Mouse (Mus musculus) liver, embryonic 15.5 days (tissue): Measurements from ENCODE around the gene Eps8. TPM values are rescaled to one million over a fixed set of nuclear protein-coding genes. Genes with fewer than 3 reads are reported as not detected.

ENCODE experiments used
- ATAC-seq: fragments of 200-750 bp; cut with Nextera tagmentation; 2 replicates; pipeline ENCODE4 v1.8.0; 2017; ENCODE audit warnings: moderate number of reproducible peaks, mild to moderate bottlenecking, moderate library complexity; ENCODE audit not compliant: insufficient read depth
- H3K27ac ChIP-seq: fragments of 300-500 bp; sonication (generic); replicated peaks from 2 replicates; pipeline ENCODE4 v1.5.1; 2015; ENCODE audit warnings: mild to moderate bottlenecking, inconsistent platforms
- H3K27me3 ChIP-seq: fragments of 300-500 bp; sonication (generic); 2 replicates; pipeline ENCODE4 v1.6.1; 2015; ENCODE audit warnings: mild to moderate bottlenecking, inconsistent platforms
- H3K36me3 ChIP-seq: fragments of 300-500 bp; sonication (generic); replicated peaks from 2 replicates; pipeline ENCODE4 v1.6.1; 2015; ENCODE audit warnings: moderate library complexity, mild to moderate bottlenecking, inconsistent platforms
- H3K4me1 ChIP-seq: fragments of 300-500 bp; sonication (generic); replicated peaks from 2 replicates; pipeline ENCODE4 v1.6.1; 2015; ENCODE audit warnings: inconsistent platforms
- H3K4me2 ChIP-seq: fragments of 300-500 bp; sonication (generic); 2 replicates; pipeline ENCODE4 v1.6.1; 2015; ENCODE audit warnings: moderate library complexity, mild to moderate bottlenecking, inconsistent platforms
- H3K4me3 ChIP-seq: fragments of 300-500 bp; sonication (generic); replicated peaks from 2 replicates; pipeline ENCODE4 v1.5.1; 2015; ENCODE audit warnings: mild to moderate bottlenecking, inconsistent platforms
- H3K9ac ChIP-seq: fragments of 300-500 bp; sonication (generic); 2 replicates; pipeline ENCODE4 v1.6.1; 2015; ENCODE audit warnings: moderate library complexity, mild to moderate bottlenecking, inconsistent platforms
- H3K9me3 ChIP-seq: fragments of 300-500 bp; sonication (generic); replicated peaks from 2 replicates; pipeline ENCODE4 v1.6.1; 2016; ENCODE audit warnings: inconsistent platforms
- WGBS: fragments of 180-500 bp; shearing (Covaris S2); methylation state at CpG from one replicate; pipeline ENCODE4 v1.1.7; 2015; ENCODE audit warnings: mixed read lengths; ENCODE audit not compliant: insufficient replicate concordance; 5-methylcytosine and 5-hydroxymethylcytosine counted together
- polyA plus RNA-seq: library from polyadenylated mRNA; unstranded; fragments of >200 nt; fragmentation: Nextera tagmentation; extraction: Ambion mirVana; gene quantifications from 2 replicates; pipeline ENCODE4 v1.2.1, GENCODE M21; 2015

Gene Eps8
- polyA plus RNA-seq, 1 experiment from 2014 or later, result 2.5 TPM

DNA sequence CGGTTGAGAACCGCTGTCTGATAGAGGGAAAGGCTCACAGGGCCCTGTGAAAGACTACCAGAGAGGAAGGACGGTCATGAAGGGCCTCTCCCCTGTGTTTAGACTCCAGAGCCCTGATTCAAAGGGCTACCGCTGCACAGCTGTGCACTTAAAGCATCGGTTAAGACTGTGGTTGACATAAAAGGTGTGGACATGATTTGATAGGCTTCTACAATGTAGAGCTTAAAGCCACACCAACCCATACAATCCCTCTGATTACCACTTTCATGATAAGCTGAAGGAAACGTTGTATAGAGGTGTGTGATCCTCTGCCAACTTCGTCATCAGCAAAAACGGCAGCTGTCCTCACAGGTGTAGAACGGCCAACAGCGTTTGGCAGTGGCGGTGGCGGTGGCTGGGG lies 211.6 kb downstream of the Eps8 start:
- no peak overlapping the region for H3K9ac ChIP-seq
- WGBS, result 71% methylated on average over 12 of the region's 12 CpGs
- H3K27me3 ChIP-seq, result no peaks in the 10 kb centered on the region
- H3K4me3 ChIP-seq, result no peak overlapping the region
- H3K9me3 ChIP-seq, result no peaks in the 10 kb centered on the region
- no peak overlapping the region for H3K27ac ChIP-seq
- ATAC-seq, result no peak
- H3K36me3 ChIP-seq, result no peaks in the 10 kb centered on the region
- no peaks in the 10 kb centered on the region for H3K4me1 ChIP-seq
- H3K4me2 ChIP-seq, result no peak overlapping the region

DNA sequence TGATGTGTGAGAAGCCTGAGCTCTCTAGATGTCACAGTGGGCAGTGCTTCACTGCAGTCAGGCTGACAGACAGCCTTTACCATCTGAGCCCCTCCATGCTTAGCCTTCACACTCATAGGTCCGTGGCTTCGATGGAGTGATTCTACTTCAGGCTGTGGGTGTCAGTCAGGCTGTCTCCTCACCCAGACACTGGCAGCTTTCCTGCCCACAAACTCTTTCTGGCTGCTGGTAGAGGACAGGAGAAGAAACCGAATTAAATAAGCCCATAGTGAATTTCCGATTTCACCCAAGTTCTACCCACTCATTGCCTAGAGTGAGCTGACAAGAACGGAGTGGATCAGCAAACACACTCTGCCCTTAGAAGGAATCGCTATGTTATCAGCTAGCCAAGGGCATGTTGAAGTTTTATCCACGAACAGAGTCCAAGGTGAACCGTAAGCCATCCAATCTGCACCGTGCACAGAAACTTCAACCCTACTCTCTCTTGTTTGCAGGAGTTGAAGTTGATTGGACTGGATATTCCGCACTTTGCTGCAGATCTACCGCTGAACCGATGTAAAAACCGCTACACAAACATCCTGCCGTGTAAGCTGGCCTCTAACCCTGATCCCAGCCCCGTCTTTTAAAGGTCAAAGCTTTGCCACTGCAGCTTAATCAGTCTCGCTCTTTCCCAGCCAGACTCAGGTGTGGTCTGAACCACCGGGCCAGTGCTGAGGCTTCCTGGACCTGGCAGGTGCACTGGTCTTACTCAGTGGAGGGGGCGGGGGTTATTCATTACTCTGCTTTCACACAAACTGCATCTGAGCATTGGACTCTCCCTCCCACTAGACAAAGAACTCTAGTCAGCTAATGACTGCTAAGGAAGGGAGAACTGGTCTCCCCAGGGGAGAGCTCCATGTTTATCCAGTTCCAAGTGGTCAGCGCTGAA lies 213.9 kb downstream of the Eps8 start:
- H3K9ac ChIP-seq, result no peak overlapping the region
- no peak for ATAC-seq
- WGBS, result 62% methylated on average over 19 of the region's 19 CpGs
- H3K4me1 ChIP-seq, result no peaks in the 10 kb centered on the region
- no peak overlapping the region for H3K27ac ChIP-seq
- no peaks in the 10 kb centered on the region for H3K9me3 ChIP-seq
- H3K27me3 ChIP-seq, result no peaks in the 10 kb centered on the region
- H3K4me3 ChIP-seq, result no peak overlapping the region
- H3K36me3 ChIP-seq, result no peaks in the 10 kb centered on the region
- H3K4me2 ChIP-seq, result no peak overlapping the region

DNA sequence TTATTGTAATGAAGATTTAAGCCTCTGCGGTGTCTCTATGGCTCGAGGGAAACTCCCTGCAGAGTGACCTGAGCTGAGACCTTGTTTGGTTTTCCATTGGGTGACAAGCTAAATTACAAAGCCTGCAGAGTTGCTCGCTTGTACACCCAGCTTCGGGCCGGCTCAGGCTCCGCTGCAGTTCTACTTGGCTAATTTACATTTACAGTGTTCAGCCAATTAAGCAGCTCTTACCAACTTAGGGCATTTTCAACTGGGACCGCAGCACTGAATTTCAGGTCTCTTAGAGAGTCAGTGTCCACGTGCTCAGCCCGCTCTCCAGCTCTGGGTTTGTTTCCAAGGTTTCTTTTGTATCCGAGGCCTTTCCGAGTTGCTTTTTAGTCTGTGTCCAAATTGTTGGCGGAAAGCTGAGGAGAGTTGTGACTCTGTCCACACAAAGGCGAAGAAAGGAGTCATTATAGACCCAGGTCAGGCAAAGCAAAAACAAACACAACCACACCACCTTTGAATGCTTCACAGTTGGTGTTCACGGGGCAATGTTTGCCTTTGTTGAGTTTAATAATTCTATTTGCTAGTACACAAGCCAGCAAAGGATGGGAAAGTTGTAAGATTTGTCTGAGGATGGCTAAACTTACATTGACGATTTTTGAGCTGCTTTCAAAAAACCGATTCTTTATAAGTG lies 216.6 kb downstream of the Eps8 start:
- no peak for ATAC-seq
- no peaks in the 10 kb centered on the region for H3K4me1 ChIP-seq
- H3K27ac ChIP-seq, result no peak overlapping the region
- H3K36me3 ChIP-seq, result no peaks in the 10 kb centered on the region
- WGBS, result 58% methylated on average over 16 of the region's 16 CpGs
- H3K9ac ChIP-seq, result no peak overlapping the region
- no peaks in the 10 kb centered on the region for H3K27me3 ChIP-seq
- H3K4me3 ChIP-seq, result no peak overlapping the region
- H3K9me3 ChIP-seq, result no peaks in the 10 kb centered on the region
- H3K4me2 ChIP-seq, result no peak overlapping the region

DNA sequence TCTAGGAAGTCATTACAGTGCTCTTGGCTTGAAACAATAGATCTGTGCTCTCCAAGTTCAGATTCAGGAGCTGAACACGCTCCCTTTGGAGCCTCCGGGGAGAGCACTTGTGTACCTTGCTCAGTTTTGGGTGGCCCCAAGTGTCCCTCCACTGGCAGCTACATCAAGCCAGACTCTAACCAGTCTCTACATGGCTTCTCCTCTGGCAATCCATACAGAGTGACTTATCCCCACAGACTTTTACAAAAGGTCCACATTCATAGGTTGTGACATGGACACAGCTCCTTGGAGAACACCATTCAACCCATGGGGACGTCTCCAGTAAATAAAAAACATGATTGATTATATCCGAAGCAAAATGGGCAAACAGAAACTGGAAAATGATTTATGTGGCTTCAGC lies 217.2 kb downstream of the Eps8 start:
- no peaks in the 10 kb centered on the region for H3K27me3 ChIP-seq
- H3K4me3 ChIP-seq, result no peak overlapping the region
- no peaks in the 10 kb centered on the region for H3K9me3 ChIP-seq
- no peak for ATAC-seq
- H3K4me2 ChIP-seq, result no peak overlapping the region
- no peaks in the 10 kb centered on the region for H3K36me3 ChIP-seq
- no peak overlapping the region for H3K9ac ChIP-seq
- no peaks in the 10 kb centered on the region for H3K4me1 ChIP-seq
- no peak overlapping the region for H3K27ac ChIP-seq
- 65% methylated on average over 4 of the region's 4 CpGs for WGBS

DNA sequence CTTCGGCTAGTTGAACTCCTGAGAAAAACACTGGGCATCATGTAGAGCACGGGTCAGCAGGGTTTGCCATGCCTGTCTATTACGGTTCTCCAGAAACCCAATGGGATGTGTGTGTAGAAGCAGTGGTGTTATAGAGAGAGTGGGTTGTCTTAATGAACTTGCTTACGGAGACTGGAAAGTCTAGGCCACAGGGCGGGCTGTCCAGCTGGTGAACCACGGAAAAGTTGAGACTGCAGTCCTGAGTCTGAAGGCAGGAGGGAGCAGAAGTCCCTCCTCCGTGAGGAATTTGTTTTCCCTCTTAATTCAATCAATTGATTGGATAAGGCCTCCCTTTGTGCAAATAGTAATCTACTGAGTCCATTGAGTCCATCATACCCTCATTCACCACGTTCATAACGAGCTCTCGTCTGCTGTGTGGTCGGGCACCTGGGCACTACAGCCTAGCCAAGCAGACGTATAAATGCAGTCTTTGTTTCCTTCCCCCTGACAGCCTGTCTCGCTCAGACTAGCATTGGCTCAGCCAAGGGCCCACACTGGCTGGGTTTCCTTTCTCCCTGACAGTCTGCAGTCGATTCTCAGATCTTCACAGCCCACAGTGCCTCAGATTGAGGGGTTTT lies 221.0 kb downstream of the Eps8 start:
- Histone ChIP-seq H3K27ac (no peak overlapping the region), H3K9ac (no peak overlapping the region), H3K9me3 (no peaks in the 10 kb centered on the region), H3K27me3 (no peaks in the 10 kb centered on the region), H3K36me3 (no peaks in the 10 kb centered on the region), H3K4me3 (no peak overlapping the region), H3K4me2 (no peak overlapping the region), H3K4me1 (no peaks in the 10 kb centered on the region)
- 58% methylated on average over 14 of the region's 14 CpGs for WGBS
- ATAC-seq, result no peak

Other genes with a start within 250 kb of the Eps8 start
- gene Strap, start 80.2 kb upstream of the Eps8 start, polyA plus RNA-seq, result 70.0 and 72.9 TPM in 2 replicates
- 39.9 and 41.0 TPM in 2 replicates for gene Dera, start 99.7 kb upstream of the Eps8 start, polyA plus RNA-seq